Mouse (Mus musculus) right cerebral cortex, postnatal 10 days (tissue): ENCODE measurements around the gene R3hdm1.

Source experiments
- DNase-seq, 2 experiments: peaks; one replicate each; pipeline ENCODE4 v3.0.0; 2021; ENCODE audit warnings: low spot score in 2 of 2

Gene R3hdm1

DNA sequence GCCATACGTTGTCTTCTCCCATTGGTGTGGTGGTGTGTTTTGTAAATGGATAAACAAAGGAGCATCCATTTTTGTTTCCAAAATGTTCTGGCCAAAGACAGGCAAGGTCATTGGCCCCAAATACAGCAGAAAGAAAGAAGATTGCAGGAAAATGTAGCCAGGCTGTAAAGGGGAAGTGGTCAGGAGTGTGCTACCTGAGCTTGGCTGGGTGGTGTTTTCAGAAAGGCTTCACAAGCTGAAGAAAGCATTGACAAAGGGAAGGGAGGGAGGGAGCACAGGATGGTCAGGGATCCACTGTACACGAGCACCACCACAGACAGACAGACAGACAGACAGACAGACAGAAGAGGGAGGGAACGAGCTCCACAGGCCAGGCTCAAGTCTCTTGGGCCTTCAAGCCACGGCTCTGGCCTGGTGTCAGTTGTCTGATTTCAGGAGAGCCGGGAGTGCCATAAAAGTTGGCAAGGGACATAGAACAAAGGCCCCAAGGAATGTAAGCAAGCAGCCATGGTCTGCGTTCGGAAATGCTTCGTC lies 181.1 kb downstream of the R3hdm1 start:
- DNase-seq, result no peak

DNA sequence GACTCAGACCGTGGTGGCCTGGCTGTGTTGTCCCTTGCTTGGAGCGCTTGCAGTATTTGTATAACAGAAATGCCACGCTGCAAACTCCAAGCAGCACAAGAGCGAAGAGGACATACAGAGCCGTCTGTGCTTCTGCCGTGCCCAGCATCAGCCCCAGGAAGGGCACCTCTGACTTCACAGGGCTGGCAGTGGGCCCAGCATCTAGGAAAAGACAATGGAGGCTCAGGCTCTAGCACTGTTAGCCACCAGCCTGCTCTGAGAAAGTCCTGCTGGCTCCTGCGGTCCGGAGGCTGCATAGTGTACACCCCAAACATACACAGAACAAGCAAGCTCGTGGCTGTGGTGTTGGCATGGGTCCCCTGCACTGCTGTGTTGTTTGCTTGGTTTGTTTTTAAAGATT lies 182.0 kb downstream of the R3hdm1 start:
- DNase-seq, result no peak
